Mouse (Mus musculus): ENCODE measurements around the gene Ccn1.

The Ccn1 gene

GRCm38 (mm10) chr3:145618299-145618698 is 31.5 kb downstream of the Ccn1 start:
- no peak for DNase-seq

- DNase-seq = peak; percentile 63 to 85
Measured at GRCm38 (mm10) chr3:145614362-145615115, 35.2 kb downstream of the Ccn1 start.

- no peak for DNase-seq
Measured at GRCm38 (mm10) chr3:145613234-145613633, 36.5 kb downstream of the Ccn1 start.

- DNase-seq = no peak
Measured at GRCm38 (mm10) chr3:145612662-145613061, 37.1 kb downstream of the Ccn1 start.

GRCm38 (mm10) chr3:145608320-145608719 is 41.5 kb downstream of the Ccn1 start:
- no peak for DNase-seq

- DNase-seq = no peak
Measured at GRCm38 (mm10) chr3:145605437-145606123, 44.2 kb downstream of the Ccn1 start.

- DNase-seq = no peak
Measured at GRCm38 (mm10) chr3:145602410-145603206, 47.2 kb downstream of the Ccn1 start.

GRCm38 (mm10) chr3:145601345-145601744 is 48.4 kb downstream of the Ccn1 start:
- DNase-seq = no peak

- DNase-seq = no peak
Measured at GRCm38 (mm10) chr3:145600801-145601200, 49.0 kb downstream of the Ccn1 start.

GRCm38 (mm10) chr3:145599059-145599458 is 50.7 kb downstream of the Ccn1 start:
- no peak for DNase-seq

Measured in lung, postnatal 4 days (tissue).